Mouse (Mus musculus) stomach, postnatal 0 days (tissue): Measurements from ENCODE around the gene Siae. TPM values are rescaled to one million over a fixed set of nuclear protein-coding genes. Genes with fewer than 3 reads are reported as not detected.

Source experiments
- ATAC-seq: fragments of 200-750 bp; cut with Nextera tagmentation; 2 replicates; pipeline ENCODE4 v1.8.0; 2017; ENCODE audit not compliant: low FRiP score, low TSS enrichment
- DNase-seq: peaks from one replicate; pipeline ENCODE4 v3.0.0-alpha.2; 2016; ENCODE audit warnings: low spot score
- H3K27ac ChIP-seq: fragments of 300-500 bp; sonication (generic); replicated peaks from 2 replicates; pipeline ENCODE4 v1.5.1; 2014; ENCODE audit warnings: mild to moderate bottlenecking, control low read depth
- H3K27me3 ChIP-seq: fragments of 300-500 bp; sonication (generic); 2 replicates; pipeline ENCODE4 v1.6.1; 2014; ENCODE audit warnings: low read length; ENCODE audit not compliant: control insufficient read depth, insufficient read depth
- H3K36me3 ChIP-seq: fragments of 300-500 bp; sonication (generic); 2 replicates; pipeline ENCODE4 v1.6.1; 2014; ENCODE audit warnings: low read length, mixed read lengths; ENCODE audit not compliant: control insufficient read depth, insufficient read depth
- H3K4me1 ChIP-seq: fragments of 300-500 bp; sonication (generic); replicated peaks from 2 replicates; pipeline ENCODE4 v1.6.1; 2014; ENCODE audit warnings: antibody characterized with exemption; ENCODE audit not compliant: control insufficient read depth, insufficient read depth
- H3K4me2 ChIP-seq: fragments of 300-500 bp; sonication (generic); replicated peaks from 2 replicates; pipeline ENCODE4 v1.6.1; 2014; ENCODE audit warnings: low read depth, mild to moderate bottlenecking, control low read depth, moderate library complexity
- H3K4me3 ChIP-seq: fragments of 300-500 bp; sonication (generic); 2 replicates; pipeline ENCODE4 v1.5.1; 2014; ENCODE audit warnings: low read depth, low read length, control low read depth
- H3K9ac ChIP-seq: fragments of 300-500 bp; sonication (generic); 2 replicates; pipeline ENCODE4 v1.6.1; 2014; ENCODE audit warnings: mild to moderate bottlenecking, low read length, control low read depth, mixed read lengths
- H3K9me3 ChIP-seq: fragments of 300-500 bp; sonication (generic); 2 replicates; pipeline ENCODE4 v1.6.1; 2016; ENCODE audit warnings: low read length; ENCODE audit not compliant: control insufficient read depth
- CTCF ChIP-seq: IDR thresholded peaks from 2 replicates; pipeline ENCODE4 v1.5.1; 2016; ENCODE audit warnings: antibody characterized with exemption, low read depth, mild to moderate bottlenecking, moderate library complexity
- EP300 ChIP-seq: optimal IDR thresholded peaks from 2 replicates; pipeline ENCODE3; 2016; ENCODE audit warnings: antibody characterized with exemption
- WGBS: fragments of 180-500 bp; shearing (Covaris S2); extraction: QIAGEN DNeasy Blood & Tissue Kit; methylation state at CpG from one replicate; pipeline ENCODE4 v1.1.7; 2014; 5-methylcytosine and 5-hydroxymethylcytosine counted together
- polyA plus RNA-seq: library from polyadenylated mRNA; unstranded; fragments of >200 nt; fragmentation: Nextera tagmentation; extraction: Ambion mirVana; gene quantifications from 2 replicates; pipeline ENCODE4 v1.2.1, GENCODE M21; 2015

The Siae gene
- polyA plus RNA-seq, 1 experiment from 2014 or later = 6.9 TPM

DNA sequence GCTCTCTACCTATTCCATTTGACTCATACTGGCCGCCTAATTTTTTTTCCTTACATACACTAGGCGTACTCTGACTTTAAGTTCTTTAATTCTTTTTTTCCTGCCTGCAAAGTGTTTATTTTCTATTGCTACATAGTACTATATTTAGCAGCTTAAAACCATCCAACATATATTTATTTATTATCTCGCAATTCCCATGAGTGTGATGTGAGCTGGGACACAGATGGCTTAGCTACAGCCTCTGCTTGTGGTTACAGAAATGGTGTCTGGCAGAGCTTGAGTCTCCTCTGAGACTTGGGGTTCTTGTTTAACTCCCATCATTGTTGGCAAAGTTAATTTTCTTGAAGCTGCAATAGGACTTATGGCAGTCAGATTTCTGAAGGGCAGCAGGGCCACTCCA is 83.2 kb downstream of the Siae start:
- H3K27me3 ChIP-seq = no peaks in the 10 kb centered on the region
- H3K9ac ChIP-seq = no peak overlapping the region
- no peak overlapping the region for H3K4me3 ChIP-seq
- H3K4me2 ChIP-seq = no peak overlapping the region
- no peak overlapping the region for H3K27ac ChIP-seq
- H3K9me3 ChIP-seq = no peaks in the 10 kb centered on the region
- DNase-seq = no peak
- WGBS = 73% methylated on average over 3 of the region's 3 CpGs
- no peak for ATAC-seq
- no peaks in the 10 kb centered on the region for H3K4me1 ChIP-seq
- TF ChIP-seq EP300 = no peak
- TF ChIP-seq CTCF = no peak
- H3K36me3 ChIP-seq = no peaks in the 10 kb centered on the region

- Histone ChIP-seq H3K9me3 (no peaks in the 10 kb centered on the region), H3K36me3 (peaks cover 27% of the 10 kb centered on the region), H3K27me3 (no peaks in the 10 kb centered on the region), H3K9ac (no peak overlapping the region), H3K4me3 (no peak overlapping the region), H3K4me1 (no peaks in the 10 kb centered on the region), H3K4me2 (no peak overlapping the region), H3K27ac (no peak overlapping the region)
- 79% methylated on average over 3 of the region's 3 CpGs for WGBS
- no peak for ATAC-seq
- no peak for TF ChIP-seq CTCF
- no peak for TF ChIP-seq EP300
- DNase-seq = no peak
Observed at GRCm38 (mm10) chr9:37646246-37646645, 90.7 kb downstream of the Siae start.

GRCm38 (mm10) chr9:37650639-37651038 is 95.1 kb downstream of the Siae start:
- no peaks in the 10 kb centered on the region for H3K9me3 ChIP-seq
- H3K4me3 ChIP-seq = no peak overlapping the region
- no peak overlapping the region for H3K4me2 ChIP-seq
- no peak for ATAC-seq
- DNase-seq = no peak
- no peak overlapping the region for H3K9ac ChIP-seq
- no peak overlapping the region for H3K27ac ChIP-seq
- no peak for TF ChIP-seq CTCF
- no peak for TF ChIP-seq EP300
- no peaks in the 10 kb centered on the region for H3K4me1 ChIP-seq
- H3K27me3 ChIP-seq = no peaks in the 10 kb centered on the region
- H3K36me3 ChIP-seq = peaks cover 44% of the 10 kb centered on the region
- WGBS = 96% methylated on average over 5 of the region's 5 CpGs

GRCm38 (mm10) chr9:37653836-37654235 is 98.3 kb downstream of the Siae start:
- ATAC-seq = no peak
- peaks cover 38% of the 10 kb centered on the region for H3K36me3 ChIP-seq

GRCm38 (mm10) chr9:37655961-37656360 is 100.5 kb downstream of the Siae start:
- peak overlapping the region; percentile 94; the same call in 1 of the 2 replicates for H3K27ac ChIP-seq
- H3K4me3 ChIP-seq = peak overlapping the region; percentile 85
- H3K9me3 ChIP-seq = no peaks in the 10 kb centered on the region
- DNase-seq (no peak), ATAC-seq (peak; percentile 2; the same call in 1 of the 2 replicates)
- no peaks in the 10 kb centered on the region for H3K4me1 ChIP-seq
- H3K4me2 ChIP-seq = peak overlapping the region; percentile 65
- H3K9ac ChIP-seq = peak overlapping the region; percentile 83
- H3K36me3 ChIP-seq = peaks cover 20% of the 10 kb centered on the region
- 40% methylated on average over 8 of the region's 8 CpGs for whole genome bisulfite sequencing
- TF ChIP-seq EP300 (no peak), CTCF (no peak)
- no peaks in the 10 kb centered on the region for H3K27me3 ChIP-seq

More at GRCm38 (mm10) chr9:37653836-37654235, 98.3 kb downstream of the Siae start:
- Histone ChIP-seq H3K4me2 (no peak overlapping the region), H3K9ac (no peak overlapping the region), H3K4me1 (no peaks in the 10 kb centered on the region), H3K9me3 (no peaks in the 10 kb centered on the region), H3K27me3 (no peaks in the 10 kb centered on the region), H3K4me3 (no peak overlapping the region), H3K27ac (no peak overlapping the region)
- DNase-seq = no peak
- WGBS = 93% methylated on average over 5 of the region's 5 CpGs
- TF ChIP-seq CTCF = no peak
- TF ChIP-seq EP300 = no peak

- peak overlapping the region; percentile 83 for H3K9ac ChIP-seq
- peak; percentile 55 for ATAC-seq
- H3K4me1 ChIP-seq = no peaks in the 10 kb centered on the region
- 1% methylated on average over 10 of the region's 10 CpGs for WGBS
- peak overlapping the region; percentile 65 for H3K4me2 ChIP-seq
- H3K36me3 ChIP-seq = peaks cover 15% of the 10 kb centered on the region
- DNase-seq = peak; percentile 30
- no peak for TF ChIP-seq CTCF
- TF ChIP-seq EP300 = no peak
- H3K9me3 ChIP-seq = no peaks in the 10 kb centered on the region
- peak overlapping the region; percentile 85 for H3K4me3 ChIP-seq
- no peaks in the 10 kb centered on the region for H3K27me3 ChIP-seq
- peak overlapping the region; percentile 94 for H3K27ac ChIP-seq
Observed at GRCm38 (mm10) chr9:37656439-37656881, 101.0 kb downstream of the Siae start.
